Mouse (Mus musculus): ENCODE measurements around the gene Fam110a.

DNA sequence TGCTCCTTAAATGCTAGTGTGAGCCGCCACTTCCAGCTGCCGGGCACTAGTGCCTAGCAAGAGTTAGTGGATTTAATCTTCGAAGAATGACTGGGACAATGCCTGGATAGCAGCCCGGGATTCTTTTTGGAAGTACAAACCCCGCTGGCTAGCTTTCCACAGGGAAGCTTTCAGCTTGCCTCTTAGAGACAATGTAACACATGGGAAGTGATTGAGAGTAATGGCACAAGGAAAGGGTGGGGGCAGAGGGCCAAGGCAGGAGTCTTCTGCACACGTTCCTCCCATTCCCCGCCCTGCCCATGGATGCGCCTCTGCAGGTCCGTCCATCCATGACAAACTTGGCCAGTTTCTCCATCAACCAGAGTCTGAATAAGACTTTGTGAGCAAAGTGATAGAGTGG, 36.6 kb upstream of the Fam110a start:
- TF ChIP-seq CTCF (conservative IDR thresholded peaks at IDR 0.05; ENCODE audit: insufficient read depth, insufficient read length, low read depth, low read length) (no peak), POLR2A (IDR thresholded peaks at IDR 0.05; ENCODE audit: low read depth, low read length) (no peak)
